Mouse (Mus musculus): Measurements from ENCODE around the gene Pcgf2.
A peak's percentile ranks its signal among the peaks of the same experiment; 100 is the strongest.

Pcgf2 gene

GRCm38 (mm10) chr11:97695712-97696401 is 4.4 kb downstream of the Pcgf2 start:
- no peak for DNase-seq (ENCODE audit: low spot score)

GRCm38 (mm10) chr11:97694921-97695711 is 5.2 kb downstream of the Pcgf2 start:
- peak; percentile 51 for DNase-seq (ENCODE audit: low spot score)

GRCm38 (mm10) chr11:97694435-97694834 is 5.9 kb downstream of the Pcgf2 start:
- no peak for DNase-seq (ENCODE audit: low spot score)

GRCm38 (mm10) chr11:97689861-97690260 is 10.4 kb downstream of the Pcgf2 start:
- peak; percentile 65 for DNase-seq (ENCODE audit: low spot score)

- DNase-seq (ENCODE audit: low spot score), result no peak
Measured at GRCm38 (mm10) chr11:97687061-97687460, 13.2 kb downstream of the Pcgf2 start.

GRCm38 (mm10) chr11:97686322-97686908 is 13.9 kb downstream of the Pcgf2 start:
- DNase-seq (ENCODE audit: low spot score), result no peak

- DNase-seq (ENCODE audit: low spot score), result peak; percentile 82
Measured at GRCm38 (mm10) chr11:97685613-97686321, 14.5 kb downstream of the Pcgf2 start, which contains the start of gene Cisd3. Cisd3 (plus strand) TSS chr11:97685826.

- no peak for DNase-seq (ENCODE audit: low spot score)
Measured at GRCm38 (mm10) chr11:97684766-97685165, 15.5 kb downstream of the Pcgf2 start.

- DNase-seq (ENCODE audit: low spot score), result no peak
Measured at GRCm38 (mm10) chr11:97684063-97684680, 16.1 kb downstream of the Pcgf2 start.

GRCm38 (mm10) chr11:97682504-97683055 is 17.7 kb downstream of the Pcgf2 start:
- no peak for DNase-seq (ENCODE audit: low spot score)

GRCm38 (mm10) chr11:97680430-97680829 is 19.9 kb downstream of the Pcgf2 start:
- DNase-seq (ENCODE audit: low spot score), result no peak

GRCm38 (mm10) chr11:97678301-97678700 is 22.0 kb downstream of the Pcgf2 start:
- DNase-seq (ENCODE audit: low spot score), result no peak

GRCm38 (mm10) chr11:97677842-97678241 is 22.5 kb downstream of the Pcgf2 start:
- DNase-seq (ENCODE audit: low spot score), result no peak

- no peak for DNase-seq (ENCODE audit: low spot score)
Measured at GRCm38 (mm10) chr11:97677381-97677780, 22.9 kb downstream of the Pcgf2 start.

GRCm38 (mm10) chr11:97676050-97676754 is 24.1 kb downstream of the Pcgf2 start:
- no peak for DNase-seq (ENCODE audit: low spot score)

- no peak for DNase-seq (ENCODE audit: low spot score)
Measured at GRCm38 (mm10) chr11:97673148-97673547, 27.1 kb downstream of the Pcgf2 start.

GRCm38 (mm10) chr11:97671177-97671527 is 29.1 kb downstream of the Pcgf2 start:
- DNase-seq (ENCODE audit: low spot score), result no peak

GRCm38 (mm10) chr11:97670234-97671176 is 29.8 kb downstream of the Pcgf2 start:
- DNase-seq (ENCODE audit: low spot score), result no peak

- DNase-seq (ENCODE audit: low spot score), result no peak
Measured at GRCm38 (mm10) chr11:97669829-97670228, 30.5 kb downstream of the Pcgf2 start.

GRCm38 (mm10) chr11:97669268-97669667 is 31.0 kb downstream of the Pcgf2 start:
- no peak for DNase-seq (ENCODE audit: low spot score)
